Mouse (Mus musculus): ENCODE measurements at regions not wholly inside any gene's neighbourhood (a gene's known extent, or its start where the extent isn't known, plus 50 kb on each side); places are given as distances from the start of the nearest gene placed in this dataset.

DNA sequence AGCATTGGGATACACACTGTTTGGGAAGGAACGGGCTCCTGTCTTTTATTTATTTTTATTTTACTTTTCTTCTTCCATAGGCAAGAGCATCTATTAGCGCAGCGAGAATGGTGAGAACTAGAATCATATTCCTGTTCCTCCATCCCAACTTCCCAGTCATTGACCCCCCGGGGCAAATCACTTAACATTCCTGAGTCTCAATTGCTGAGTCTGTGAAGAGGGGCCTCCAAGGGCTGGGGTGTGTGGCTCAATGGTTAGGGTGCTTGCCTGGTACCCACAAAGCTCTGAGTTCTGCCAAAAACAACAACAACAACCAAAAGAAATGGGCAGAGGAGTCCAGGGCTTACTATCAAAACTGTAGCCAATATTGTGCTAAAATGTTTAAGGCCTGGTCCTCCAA, 98.5 kb upstream of the Med13l start:
- TF ChIP-seq POLR2A (IDR thresholded peaks at IDR 0.05; ENCODE audit: low read depth, low read length) (no peak), CTCF (IDR thresholded peaks at IDR 0.05; ENCODE audit: borderline replicate concordance, insufficient read depth, low read length) (no peak)
